Mouse (Mus musculus) liver, adult 2 months (tissue): ENCODE measurements around the gene 4930579F01Rik.

Experiments
- CTCF ChIP-seq: fragments of 200-500 bp; IDR thresholded peaks from 2 replicates; pipeline ENCODE4 v1.5.1; 2011; ENCODE audit warnings: low read depth, low read length, control low read depth
- POLR2A ChIP-seq: fragments of 200-500 bp; IDR thresholded peaks from 2 replicates; pipeline ENCODE4 v1.6.1; 2011; ENCODE audit warnings: low read length, control low read depth; ENCODE audit not compliant: insufficient read depth; ENCODE audit errors: extremely low read depth

GRCm38 (mm10) chr3:138242933-138243332, 49.3 kb upstream of the 4930579F01Rik start:
- no peak for TF ChIP-seq CTCF
- no peak for TF ChIP-seq POLR2A
